Mouse (Mus musculus) heart, postnatal 36 days (tissue): Measurements from ENCODE around the gene Lrrfip1. TPM values are rescaled to one million over a fixed set of nuclear protein-coding genes. Genes with fewer than 3 reads are reported as not detected.

Experiments
- DNase-seq, 2 experiments: peaks; one replicate each; pipeline ENCODE4 v3.0.0; 2021 to 2022
- intact Hi-C: fragments of 180-260 bp; cut with DNase I; formaldehyde crosslinking; loops from one replicate; pipeline ENCODE4 v1.15.1; 2025
- total RNA-seq, 2 experiments: library from RNA; stranded (reverse); gene quantifications; 2 replicates each; pipeline ENCODE4 v1.2.3; 2021

Lrrfip1 gene
- 10 to 100 TPM; 69.1 to 80.9 TPM for total RNA-seq

GRCm38 (mm10) chr1:90998268-90998890, at the start of gene Lrrfip1:
Lrrfip1 (plus strand) TSS chr1:90998737.
- DNase-seq = peak; percentile 74 to 85
- intact Hi-C loops = loop anchor here (2.0 kb wide), 1 partner anchor 54 kb away; no protein-coding TSS in a partner anchor

GRCm38 (mm10) chr1:90949309-90949708, 49.2 kb upstream of the Lrrfip1 start:
- intact Hi-C loops = no loop called here

DNA sequence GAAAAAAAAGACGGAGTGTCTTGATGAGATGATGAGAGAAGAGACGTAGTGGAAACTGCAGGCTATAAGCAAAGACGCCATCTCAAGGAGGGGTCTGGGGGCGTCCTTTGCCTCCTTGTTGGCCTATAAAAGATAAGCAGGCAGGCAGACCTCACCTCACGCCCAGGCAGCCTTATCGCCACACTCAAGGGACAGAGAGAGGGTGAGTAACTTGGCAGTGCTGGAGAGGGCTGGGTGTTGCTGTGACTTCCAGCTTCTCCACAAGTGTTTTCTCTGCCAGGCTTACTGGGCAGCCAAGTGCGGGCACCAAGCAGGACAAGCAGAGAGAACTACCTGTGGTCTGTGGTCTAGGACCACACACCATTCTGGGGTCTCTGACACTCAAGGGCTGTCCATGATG, 46.9 kb upstream of the Lrrfip1 start:
- DNase-seq = no peak
- intact Hi-C loops = no loop called here

More at GRCm38 (mm10) chr1:90949309-90949708, 49.2 kb upstream of the Lrrfip1 start:
- no peak for DNase-seq

- DNase-seq = no peak
- intact Hi-C loops = no loop called here
These were observed 45.7 kb upstream of the Lrrfip1 start, which contains the start of gene Prlh for GRCm38 (mm10) chr1:90952808-90953207. Prlh (plus strand) TSS chr1:90953108.

DNA sequence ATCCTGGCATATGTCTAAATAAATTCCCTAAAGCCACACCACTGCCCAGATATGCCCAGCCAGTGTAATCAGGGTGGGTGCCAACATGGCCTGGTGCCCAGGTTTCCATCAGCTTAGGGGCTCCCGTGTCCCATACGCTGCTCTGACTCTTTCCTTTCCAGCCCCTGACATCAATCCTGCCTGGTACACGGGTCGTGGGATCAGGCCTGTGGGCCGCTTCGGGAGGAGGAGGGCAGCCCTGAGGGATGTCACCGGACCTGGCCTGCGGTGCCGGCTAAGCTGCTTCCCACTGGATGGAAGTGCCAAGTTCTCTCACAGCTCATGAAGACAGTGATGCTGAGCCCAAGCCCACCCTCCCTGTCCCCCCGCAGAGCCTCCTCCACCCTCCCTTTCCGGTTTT, 44.8 kb upstream of the Lrrfip1 start:
- intact Hi-C loops = no loop called here
- DNase-seq = no peak

- intact Hi-C loops = loop anchor here (1.0 to 2.0 kb wide), 4 partner anchors 28 to 896 kb away; no protein-coding TSS in a partner anchor
- DNase-seq = peak; percentile 60 to 68
These were observed 42.1 kb upstream of the Lrrfip1 start for GRCm38 (mm10) chr1:90956245-90957096.

- intact Hi-C loops = no loop called here
- no peak for DNase-seq
These were observed 36.0 kb upstream of the Lrrfip1 start for GRCm38 (mm10) chr1:90962526-90962925.

- DNase-seq = no peak
- intact Hi-C loops = no loop called here
These were observed 35.5 kb upstream of the Lrrfip1 start for GRCm38 (mm10) chr1:90962994-90963393.

DNA sequence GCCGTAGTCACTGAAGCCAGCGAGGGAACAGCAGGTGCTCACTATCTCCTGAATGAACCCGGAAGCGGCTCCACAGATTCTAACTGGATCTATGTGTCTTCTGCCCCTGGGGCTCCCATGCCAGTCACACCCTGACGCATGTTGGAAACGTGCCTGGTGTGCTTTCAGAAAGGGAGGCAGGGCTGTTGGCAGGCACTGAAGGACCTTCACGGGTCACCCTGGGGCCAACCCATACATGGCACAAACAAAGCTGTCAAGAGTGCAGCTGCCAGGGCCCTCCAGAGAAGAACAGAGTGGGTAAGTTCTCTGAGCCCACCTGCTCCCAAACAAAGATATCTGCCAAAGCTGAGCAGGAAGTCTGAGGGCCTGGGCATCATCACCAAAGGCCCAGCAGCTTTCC, 31.0 kb upstream of the Lrrfip1 start:
- peak; percentile 55 to 62 for DNase-seq

DNA sequence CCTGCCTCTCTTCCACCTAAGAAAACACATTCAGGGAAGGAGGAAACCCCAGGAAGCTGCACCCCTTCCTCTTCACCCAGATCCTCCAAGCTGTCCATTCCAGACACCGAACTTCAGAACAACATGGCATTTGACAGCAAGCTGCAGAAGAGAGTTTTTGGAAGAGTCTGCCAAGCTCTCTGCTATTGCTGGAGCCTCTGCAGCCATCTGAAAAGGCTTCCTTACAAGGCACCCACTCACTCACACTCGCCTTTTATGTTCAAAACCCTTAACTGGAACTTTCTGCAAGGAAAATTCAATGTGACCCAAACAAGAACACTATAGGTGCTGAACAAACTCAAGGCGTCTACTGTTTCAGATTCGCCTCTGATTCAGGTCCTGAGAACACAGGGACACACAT, 29.9 kb upstream of the Lrrfip1 start:
- intact Hi-C loops = no loop called here
- DNase-seq = no peak

More for the DNA sequence above, 31.0 kb upstream of the Lrrfip1 start:
- intact Hi-C loops = no loop called here

- no peak for DNase-seq
- intact Hi-C loops = no loop called here
These were observed 29.2 kb upstream of the Lrrfip1 start, which contains the start of gene Rab17 for GRCm38 (mm10) chr1:90969347-90969784. Rab17 (minus strand) TSS chr1:90969661.

- intact Hi-C loops = loop anchor here (5.0 kb wide), 1 partner anchor 207 kb away; the partner anchor contains the start of gene Ramp1
- DNase-seq = no peak
These were observed 28.6 kb upstream of the Lrrfip1 start for GRCm38 (mm10) chr1:90969881-90970390.

GRCm38 (mm10) chr1:90972911-90973573, 25.5 kb upstream of the Lrrfip1 start:
- intact Hi-C loops = loop anchor here (1.0 to 5.0 kb wide), 4 partner anchors 68 to 266 kb away; partner anchors contain the start of gene Ramp1

DNA sequence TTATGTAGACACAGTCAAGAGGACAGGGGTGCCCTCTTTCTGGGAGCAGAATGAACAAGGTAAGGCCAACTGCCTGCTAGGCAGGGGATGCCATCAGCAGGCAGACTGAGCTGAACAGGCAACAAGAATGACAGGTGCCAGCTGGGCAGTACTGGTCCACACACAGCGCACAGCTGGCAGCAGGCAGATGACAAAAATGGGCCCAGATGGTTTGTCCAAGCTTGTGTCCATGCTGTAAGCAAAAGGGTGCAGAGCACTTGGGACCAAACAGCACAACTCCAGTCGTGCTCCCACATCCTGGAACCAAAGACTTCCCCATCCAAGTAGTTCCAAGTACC, 25.0 kb upstream of the Lrrfip1 start:
- intact Hi-C loops = loop anchor here (1.0 to 5.0 kb wide), 4 partner anchors 67 to 266 kb away; partner anchors contain the start of gene Ramp1
- DNase-seq = peak in 1 of 2 experiments; percentile 1

More at GRCm38 (mm10) chr1:90972911-90973573, 25.5 kb upstream of the Lrrfip1 start:
- peak; percentile 95 to 99 for DNase-seq

DNA sequence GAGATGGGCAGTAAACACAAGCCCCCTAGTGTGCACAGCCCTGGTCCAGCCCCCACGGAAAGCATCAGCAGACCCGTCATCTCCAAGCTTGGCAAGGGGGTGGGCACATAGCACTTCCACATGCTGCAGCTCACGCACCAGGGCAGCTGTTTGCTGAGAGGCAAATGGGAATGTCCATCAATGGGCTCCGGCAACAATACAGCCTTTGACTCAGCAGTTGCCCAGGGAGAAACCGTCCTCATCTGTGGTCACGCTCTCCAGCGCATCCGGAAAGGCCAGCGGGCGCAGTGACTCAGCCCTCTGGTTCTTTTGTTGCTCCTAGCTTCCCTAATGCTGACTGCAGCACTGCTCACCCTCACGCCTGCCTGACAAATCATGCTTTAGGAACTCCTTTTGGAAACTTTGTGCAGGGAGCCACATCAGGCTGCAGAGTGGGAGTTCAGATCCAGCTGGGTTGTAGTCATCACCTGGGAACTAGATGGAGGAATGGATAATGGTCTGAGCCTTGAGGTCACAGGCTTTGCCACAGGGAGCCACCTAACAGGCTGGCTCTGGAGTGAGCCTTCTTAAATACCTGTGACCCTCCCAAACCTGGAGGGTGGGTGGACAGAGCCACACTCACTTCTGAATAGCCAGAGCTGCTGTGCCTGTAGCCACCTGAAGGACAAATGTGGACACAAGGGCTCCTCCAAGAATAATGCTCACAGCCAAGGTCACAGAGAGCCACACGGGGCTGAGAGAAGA, 23.5 kb upstream of the Lrrfip1 start:
- intact Hi-C loops = loop anchor here (1.0 to 5.0 kb wide), 3 partner anchors 42 to 236 kb away; partner anchors contain the start of gene Ramp1
- peak; percentile 39 to 44 for DNase-seq

DNA sequence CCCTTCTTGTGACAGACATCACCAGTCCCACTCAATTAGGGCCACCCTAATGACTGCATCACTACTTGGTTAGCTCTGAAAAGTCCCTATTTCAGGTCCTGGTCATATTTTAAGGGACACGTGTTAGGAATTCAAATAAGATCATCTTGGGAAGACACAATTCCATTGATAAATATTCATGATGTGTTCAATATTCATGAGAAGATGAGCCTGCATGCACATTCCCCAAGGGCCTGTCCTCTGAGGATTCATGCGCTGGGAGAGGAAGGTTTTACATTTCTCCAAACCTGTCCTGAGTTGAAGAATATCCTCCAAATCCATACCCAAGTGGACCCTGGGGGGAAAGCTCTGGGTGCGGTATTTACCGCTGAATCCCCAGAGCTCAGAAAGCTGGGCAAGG, 22.6 kb upstream of the Lrrfip1 start:
- DNase-seq = peak in 1 of 2 experiments; percentile 1
- intact Hi-C loops = loop anchor here (1.0 to 2.0 kb wide), 2 partner anchors 41 to 235 kb away; no protein-coding TSS in a partner anchor

GRCm38 (mm10) chr1:90980638-90981330, 17.8 kb upstream of the Lrrfip1 start:
- DNase-seq = peak in 1 of 2 experiments; percentile 7
- intact Hi-C loops = loop anchor here (2.0 kb wide), 1 partner anchor 16 kb away; no protein-coding TSS in a partner anchor

- peak in 1 of 2 experiments; percentile 2 for DNase-seq
- intact Hi-C loops = loop anchor here (2.0 kb wide), 1 partner anchor 15 kb away; no protein-coding TSS in a partner anchor
These were observed 17.2 kb upstream of the Lrrfip1 start for GRCm38 (mm10) chr1:90981346-90981745.

- DNase-seq = no peak
- intact Hi-C loops = loop anchor here (2.0 kb wide), 1 partner anchor 15 kb away; no protein-coding TSS in a partner anchor
These were observed 2.6 kb upstream of the Lrrfip1 start for GRCm38 (mm10) chr1:90995916-90996315.
